Mouse (Mus musculus): ENCODE data around the gene Zmym6.
"Not testable (repeated sequence)": the region's sequence is repeated elsewhere in the genome, so short reads cannot be mapped to it uniquely, and the experiment has no call there.

Gene Zmym6

DNA sequence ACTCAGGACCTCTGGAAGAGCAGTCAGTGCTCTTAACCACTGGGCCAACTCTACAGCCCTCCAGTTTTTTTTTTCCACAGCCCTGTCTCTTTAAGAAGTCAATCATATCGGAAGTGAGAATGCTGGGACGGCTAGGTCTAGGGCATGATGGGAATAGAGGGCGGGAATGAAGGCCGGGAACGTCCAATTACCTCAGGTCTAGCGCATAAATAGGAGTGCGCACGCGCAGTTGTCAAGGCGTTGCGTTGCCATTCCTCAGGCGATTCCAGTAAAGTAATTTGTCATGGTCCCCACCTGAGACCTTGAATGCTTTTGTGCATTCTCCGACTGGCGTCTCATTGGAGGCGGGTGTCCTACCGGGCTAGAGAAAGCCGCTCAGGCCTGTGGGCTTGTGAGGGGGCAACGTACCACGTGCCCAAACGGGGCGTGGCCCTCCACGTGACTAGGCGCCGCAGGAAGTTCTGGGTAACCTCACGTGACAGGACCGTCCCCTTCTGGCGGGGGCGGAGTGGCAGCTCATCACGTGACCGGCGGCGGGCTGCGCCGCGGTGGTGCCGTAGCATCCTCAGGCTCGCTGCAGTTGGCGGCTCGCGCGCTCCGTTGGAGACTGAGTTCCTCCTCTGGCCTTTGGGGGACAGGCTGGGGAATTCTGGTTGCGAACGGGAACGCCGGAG, at the start of gene Zmym6:
Zmym6 (plus strand) TSS at position 509 of the 674 bp plus-strand sequence.
- DNase-seq: peak; percentile 93

DNA sequence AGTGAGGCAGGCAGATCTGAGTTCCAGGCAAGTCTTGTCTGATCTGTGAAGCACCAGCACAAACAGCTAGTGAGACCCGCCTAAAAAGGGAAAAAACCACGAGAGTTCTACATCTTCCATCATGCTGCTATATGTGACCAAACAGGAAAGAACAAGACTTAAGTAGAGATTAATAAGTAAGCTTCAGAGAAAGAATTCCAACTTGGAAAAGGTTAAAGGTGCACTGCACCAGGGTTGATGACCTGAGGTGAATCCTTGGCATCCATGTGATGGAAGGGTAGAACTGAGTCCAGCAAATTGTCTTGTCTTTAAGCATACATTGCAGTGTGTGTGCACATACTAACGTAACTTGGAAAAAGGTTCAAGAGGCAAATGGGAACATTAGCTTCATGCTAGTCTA, 40.0 kb upstream of the Zmym6 start:
- DNase-seq: no peak

DNA sequence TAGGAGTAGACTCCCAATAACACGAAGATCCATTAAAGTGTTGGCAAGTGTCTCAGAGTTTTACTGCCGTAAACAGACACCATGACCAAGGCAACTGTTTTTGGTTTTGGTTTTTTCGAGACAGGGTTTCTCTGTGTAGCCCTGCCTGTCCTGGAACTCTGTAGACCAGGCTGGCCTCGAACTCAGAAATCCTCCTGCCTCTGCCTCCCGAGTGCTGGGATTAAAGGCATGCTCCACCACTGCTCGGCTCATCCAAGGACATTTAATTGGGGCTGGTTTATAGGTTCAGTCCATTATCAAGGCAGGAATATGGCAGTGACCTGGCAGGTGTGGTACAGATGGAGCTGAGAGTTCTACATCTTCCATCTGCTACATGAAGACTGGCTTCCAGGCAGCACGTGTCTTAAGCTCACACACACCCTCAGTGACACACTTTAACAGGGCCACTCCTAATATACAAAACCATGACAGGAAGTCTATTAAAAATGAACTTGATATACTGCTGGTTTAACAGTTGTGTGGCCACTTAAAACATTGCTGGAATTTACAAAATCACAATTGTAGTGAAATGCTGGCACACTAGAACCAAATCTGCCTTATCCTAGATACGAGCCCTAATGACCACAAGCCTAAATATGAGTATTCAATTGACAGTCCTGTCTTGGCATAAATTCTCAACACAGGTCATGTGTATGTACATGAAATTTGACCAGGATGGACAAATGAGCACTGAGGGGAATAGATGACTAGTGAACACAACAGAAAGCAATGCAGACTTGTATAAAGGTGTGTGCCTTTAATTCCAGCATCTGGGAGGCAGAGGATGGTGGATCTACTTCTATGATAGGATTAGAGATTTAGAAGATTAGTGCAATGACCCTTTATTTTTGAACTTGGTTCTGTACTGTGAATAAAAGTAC, 39.0 kb upstream of the Zmym6 start:
- DNase-seq: no peak

DNA sequence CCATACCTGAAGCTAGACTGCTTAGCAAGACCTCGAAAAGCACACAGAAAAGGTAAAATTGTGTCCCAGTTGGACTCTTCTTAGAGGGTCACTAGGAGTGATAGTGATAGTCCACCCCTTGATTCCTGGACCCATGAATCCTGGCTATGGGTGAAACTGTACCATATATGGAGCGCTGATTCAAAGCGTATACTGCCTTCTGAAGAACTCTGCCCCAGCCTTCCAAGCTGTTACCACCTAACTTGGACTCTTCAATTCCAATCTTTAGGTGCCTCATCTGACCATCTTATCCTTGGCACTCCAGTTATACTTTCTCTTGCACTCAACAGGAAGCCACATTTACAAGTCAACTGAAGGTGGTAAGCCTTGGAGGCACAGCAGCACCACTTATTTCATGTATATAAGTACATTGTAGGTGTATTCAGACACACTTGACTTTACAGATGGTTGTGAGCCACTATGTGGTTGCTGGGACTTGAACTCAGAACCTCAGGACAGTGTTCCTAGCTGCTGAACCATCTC, 38.3 kb upstream of the Zmym6 start:
- DNase-seq: no peak

DNA sequence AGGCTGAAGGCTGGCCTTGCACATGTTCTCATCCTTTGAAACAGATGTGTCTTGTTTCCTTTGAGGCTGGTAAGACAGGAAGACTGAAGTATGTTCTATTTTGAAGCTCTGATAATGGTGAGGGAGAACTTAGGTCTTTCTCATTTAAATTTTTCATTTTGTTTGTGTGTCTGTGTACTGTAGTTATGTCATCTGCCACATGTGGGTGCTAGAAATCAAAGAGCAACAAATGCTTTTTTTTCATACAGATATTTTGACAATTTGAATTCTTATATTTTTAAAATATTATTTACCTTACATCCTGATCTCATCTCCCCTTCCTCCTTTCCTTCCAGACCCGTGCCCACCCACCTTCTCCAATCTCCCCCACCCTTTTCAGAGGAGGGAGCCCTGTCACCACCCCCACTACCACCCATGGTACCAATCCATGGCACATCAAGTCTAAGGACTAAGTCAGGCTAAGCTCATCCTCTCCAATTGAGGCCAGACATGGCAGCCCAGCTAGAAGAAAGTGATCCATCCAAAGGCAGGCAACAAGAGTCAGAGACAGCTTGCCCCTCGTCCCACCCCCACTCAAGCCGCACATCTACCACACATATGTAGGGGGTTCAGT, 37.2 kb upstream of the Zmym6 start:
- no peak for DNase-seq

DNA sequence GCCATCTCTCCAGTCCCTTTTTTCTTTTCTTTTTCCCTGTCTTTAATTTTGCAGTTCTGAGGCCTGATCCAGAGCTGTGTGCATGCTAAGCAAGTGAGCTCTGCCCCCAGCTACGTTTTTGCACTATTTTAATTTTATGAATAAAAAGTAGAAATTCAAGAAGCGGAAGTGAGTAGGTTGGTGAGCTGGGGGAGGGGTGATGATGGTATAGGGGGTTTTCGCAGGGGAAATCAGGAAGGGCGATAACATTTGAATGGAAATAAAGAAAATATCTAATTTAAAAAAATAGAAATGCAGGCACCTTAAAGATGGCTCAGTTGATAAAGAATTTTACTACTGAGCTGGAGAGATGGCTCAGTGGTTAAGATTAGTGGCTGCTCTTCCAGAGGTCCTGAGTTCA, 33.6 kb upstream of the Zmym6 start:
- no peak for DNase-seq

DNA sequence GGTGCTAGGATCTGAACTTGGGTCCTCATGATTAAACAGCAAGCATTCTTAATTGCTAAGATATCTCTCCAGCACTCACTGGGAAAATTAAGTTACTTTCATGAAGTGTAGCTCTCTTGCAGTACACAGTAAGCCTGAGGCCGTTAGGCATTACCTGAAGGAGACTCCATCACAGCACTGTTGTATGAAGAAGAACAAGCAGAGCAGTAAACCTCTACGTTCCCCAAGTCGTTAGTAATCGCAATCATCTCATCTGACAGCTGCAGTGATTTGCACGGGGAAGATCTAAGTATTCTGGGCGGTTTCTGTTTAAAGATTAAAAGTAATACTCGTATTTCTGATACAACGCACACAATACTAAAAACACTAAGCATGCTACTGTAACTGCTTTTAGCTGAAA, 26.1 kb upstream of the Zmym6 start:
- no peak for DNase-seq

DNA sequence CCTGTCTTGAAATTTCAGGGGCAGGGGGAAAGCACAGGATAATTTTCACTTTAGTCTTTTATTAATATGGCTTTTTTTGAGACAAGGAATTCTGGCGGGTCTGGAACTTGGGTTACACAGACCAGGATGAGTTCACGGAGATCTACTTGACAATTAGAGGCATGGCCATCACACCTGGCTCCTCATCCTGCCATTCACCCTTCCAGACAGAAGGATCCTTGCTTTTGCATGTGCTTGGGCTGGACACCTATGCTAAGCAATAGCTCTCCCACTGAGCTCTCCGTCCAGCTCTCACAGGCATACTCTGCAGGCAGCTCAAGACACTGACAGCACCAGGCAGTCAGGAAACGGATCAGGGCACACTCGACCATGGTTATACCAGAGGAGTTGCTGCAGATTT, 24.1 kb upstream of the Zmym6 start:
- no peak for DNase-seq

DNA sequence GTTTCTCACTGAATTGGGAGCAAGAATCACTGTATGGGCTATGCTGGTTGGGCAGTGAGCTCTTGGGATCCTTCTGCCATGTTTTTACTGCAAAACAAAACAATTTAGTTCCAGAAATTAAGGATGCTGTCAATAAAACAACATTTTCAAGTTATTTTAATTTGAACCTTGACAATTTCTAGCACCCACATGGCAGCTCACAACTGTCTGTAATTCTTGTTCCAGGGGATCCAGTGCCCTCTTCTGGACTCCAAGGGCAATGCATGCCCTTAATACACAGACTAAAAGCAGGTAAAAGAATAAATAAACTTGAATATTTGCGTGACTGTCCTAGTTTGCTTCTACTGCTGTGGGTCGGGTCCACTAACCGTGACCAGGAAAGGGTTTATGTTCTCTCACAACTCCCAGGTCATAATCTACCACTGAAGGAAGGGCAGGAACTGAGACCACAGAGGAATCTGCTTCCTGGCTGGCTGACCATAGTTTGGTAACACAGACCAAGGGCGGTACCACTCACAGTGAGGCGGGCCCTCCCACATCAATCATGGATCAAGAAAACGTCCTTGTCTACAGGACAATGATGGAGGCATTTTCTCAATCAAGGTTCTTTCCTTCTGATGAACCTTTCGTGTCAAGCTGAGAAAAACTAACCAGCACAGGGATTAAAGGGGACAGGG, 22.5 kb upstream of the Zmym6 start:
- DNase-seq: no peak

DNA sequence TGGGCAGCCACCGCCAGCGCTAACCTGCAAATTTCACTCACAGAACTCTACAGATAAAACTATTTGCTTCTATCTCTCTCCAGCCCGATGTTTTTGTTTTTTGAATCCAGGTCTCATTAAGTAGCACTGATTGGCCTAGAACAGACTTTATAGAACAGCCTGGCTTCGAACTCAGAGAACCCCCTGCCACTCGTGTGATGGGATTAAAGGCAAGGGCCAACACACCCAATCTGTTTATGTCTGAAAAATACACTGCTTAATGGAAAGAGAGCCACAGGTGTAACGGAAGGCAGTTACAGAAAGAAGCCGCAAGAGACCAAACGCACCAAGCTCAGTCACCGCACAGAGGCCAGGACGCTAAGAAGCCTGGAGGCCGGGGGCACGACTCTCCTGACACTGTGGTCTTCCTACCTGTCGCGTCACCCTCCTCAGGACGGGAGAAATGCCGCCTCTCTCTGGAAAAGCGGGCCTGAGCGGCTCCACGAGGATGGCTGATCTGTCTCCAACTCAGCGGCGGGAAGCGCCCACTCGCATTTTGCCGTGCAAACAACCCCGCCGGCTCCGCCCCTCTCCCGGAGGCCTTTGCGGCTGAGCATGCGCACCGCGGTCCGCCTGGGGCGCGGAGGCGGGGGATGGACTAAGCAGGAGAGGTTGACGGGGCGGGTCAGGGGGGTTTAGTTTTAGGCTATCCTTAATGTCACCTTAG, 16.4 kb upstream of the Zmym6 start, which contains the start of gene Zmym1:
Zmym1 (minus strand) TSS at position 568 of the 706 bp plus-strand sequence.
- DNase-seq: peak; percentile 95

DNA sequence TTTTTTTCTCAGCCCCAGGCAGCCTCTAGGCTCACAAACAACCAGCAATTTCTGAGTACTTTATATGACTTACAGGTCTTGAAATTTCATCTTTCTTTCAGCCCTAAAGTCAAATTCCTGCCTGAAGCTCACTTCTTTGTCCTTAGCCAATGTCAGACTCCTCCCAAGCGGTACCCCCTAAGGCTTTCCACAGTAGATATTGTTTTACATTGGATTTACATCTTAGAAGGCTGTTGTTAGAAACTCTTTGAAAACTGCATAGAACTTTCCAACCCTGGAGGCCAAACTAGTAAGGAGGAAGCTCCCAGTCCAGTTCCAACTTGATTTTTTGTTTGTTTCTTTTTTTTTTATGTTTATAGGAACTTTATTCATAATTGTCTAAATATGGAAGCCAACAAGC, 13.1 kb upstream of the Zmym6 start:
- no peak for DNase-seq

DNA sequence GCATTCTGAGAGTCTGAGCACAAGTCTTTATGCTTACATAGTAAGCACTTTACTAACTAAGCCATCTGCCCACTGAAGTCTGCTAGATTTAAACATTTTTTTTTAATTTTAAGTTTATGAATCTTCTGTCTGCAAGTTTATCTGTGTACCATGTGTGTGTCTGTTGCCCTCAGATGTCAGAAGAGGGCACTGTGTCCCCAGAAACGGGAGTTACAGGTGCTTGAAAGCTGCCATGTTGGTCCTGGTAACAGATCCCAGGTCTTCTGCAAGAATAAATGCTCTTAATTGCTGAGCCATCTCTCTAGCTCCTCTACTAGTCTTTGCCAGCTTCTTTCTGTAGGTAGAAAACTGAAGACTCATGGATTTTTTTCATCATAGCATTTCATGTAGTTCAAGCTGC, 2.3 kb upstream of the Zmym6 start:
- DNase-seq: no peak

DNA sequence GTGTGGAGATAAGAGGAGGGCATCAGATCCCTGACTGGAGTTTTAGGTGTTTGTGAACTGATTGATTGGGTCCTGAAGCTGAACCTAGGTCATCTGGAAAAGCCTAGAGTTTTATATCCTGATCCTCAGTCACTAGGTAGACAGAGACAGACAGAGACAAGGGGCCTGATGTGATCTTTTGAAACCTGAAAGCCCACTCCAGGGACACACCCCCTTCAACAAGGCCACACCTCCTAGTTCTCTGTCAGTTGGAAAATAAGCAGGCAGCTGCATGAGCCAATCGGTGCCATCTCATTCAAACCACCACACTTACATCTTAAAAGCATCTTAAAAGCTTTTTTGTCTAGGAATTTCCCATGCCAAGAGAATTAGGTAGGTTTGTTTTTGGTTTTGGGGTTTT, 3.6 kb downstream of the Zmym6 start:
- no peak for DNase-seq

DNA sequence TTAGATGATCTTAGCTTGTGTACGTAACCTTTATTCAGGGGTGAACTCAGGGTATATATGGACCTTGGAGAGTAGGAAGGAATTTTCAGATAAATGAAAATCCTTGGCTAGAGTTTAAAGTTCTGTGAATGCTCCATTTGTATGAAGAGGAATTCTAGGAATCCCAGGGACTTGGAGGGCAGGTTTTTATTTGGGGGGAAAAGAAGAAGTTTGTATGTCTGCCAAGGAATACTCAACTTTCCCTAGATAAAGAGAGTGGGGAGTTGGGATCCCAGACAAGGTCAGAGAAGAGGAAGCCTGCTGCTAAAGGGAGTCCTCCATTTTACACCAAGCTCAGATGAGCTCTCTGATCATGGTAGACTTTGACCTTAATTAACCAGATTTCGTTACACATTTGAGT, 5.9 kb downstream of the Zmym6 start:
- no peak for DNase-seq

DNA sequence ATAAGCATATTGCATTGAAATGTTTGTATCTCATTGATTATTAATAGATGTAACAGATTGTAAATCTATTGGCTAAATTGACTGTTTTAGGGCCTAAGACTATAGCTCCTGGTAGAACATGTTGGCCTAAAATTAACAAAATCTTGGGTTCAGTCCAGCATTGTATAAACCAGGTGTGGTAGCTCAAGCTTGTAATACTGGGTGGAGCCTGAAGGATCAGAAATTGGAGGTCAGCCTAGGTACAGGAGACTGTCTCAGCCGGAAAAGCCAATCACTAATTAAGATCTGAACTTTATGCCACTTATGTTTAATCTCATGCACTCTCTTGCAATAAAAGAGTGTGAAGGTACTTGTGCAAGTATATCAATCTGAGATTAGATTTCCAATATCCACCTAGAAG, 8.6 kb downstream of the Zmym6 start:
- DNase-seq: no peak

DNA sequence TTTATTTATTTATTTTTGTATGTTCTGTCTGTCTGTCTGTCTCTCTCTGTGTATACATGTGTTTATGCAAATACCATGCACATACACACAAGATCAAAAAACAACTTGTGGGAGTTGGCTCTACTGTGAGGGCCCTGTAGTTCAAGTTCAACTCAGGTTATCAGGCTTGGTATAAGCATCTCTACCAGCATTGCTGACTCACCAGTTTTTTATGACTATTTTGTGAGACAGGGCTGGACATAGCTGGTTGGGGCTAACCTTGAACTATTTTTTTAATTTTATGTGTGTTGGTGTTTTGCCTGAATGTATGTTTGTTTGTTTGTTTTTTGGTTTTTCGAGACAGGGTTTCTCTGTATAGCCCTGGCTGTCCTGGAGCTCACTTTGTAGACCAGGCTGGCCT, 14.0 kb downstream of the Zmym6 start:
- no peak for DNase-seq

DNA sequence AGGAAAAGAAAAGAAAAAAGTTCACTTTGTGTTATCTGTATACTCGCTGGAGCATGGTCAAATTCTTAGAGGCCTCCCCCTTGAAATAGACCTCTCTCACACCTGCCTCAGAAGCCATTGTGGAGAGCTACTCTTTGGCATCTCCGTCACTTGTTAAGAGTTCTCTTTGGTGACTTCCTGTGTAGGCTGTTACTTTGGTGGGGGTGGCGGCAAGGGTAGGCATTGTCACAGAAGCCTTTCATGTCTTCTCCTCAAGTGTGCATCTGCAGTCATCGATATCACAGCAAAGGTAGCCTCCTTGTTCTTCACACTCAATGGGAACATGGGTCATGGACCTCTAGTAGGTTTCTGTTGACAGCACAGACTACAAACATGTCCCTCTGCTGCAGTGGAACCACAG, 17.9 kb downstream of the Zmym6 start:
- DNase-seq: peak; percentile 49

DNA sequence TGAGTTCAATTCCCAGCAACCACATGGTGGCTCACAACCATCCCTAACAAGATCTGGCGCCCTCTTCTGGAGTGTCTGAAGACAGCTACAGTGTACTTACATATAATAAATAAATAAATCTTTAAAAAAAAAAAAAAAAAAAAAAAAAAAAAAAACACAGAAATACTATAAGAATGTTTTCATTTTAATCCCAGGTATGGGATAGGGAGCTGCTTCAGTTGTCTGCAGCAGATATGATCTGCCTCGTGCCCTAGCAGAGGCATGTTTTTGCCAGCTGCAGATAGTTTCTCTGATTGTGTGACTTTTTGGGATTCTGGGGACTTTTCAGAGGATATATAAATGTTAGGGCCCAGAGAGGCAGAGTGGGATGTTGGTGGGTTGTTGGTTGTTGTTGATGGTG, 22.4 kb downstream of the Zmym6 start:
- not testable (repeated sequence) for DNase-seq

DNA sequence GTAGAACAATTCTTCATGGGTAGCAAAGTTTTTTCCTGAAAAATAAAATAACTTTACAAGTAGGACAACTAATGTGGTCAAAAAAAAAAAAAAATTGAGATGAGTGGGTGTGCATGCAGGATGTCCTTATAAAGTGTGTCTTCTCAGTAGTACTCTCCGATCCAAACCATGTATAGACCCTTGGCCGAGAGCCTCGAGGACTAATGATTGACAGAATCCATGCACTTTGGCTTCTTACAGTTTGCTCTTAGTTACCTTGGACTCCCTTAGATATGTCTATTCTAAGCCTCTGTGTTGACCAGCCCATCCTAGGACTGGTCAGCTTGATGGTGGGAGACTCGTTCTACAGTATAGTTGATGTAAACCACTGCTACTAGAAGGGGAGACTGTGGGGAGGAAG, 30.4 kb downstream of the Zmym6 start:
- DNase-seq: no peak

DNA sequence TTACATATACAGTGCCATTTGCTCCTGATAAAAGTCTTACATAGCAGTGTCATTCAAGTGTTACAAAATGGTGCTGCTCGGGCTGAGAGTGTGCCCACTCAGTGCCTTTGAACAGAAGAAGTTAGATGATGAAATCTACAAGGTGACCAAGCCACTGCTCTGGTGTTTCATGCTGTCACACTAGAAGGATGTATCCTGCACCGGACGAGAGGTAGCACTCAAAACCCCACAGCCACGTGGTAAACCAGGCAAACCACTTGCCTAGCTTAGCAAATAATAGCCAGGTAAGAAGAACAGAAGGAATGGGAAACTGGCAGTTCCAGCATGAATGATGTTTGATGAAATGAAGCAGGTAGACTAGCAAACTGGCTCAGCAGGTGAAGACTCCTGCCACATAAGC, 33.4 kb downstream of the Zmym6 start:
- DNase-seq: no peak

DNA sequence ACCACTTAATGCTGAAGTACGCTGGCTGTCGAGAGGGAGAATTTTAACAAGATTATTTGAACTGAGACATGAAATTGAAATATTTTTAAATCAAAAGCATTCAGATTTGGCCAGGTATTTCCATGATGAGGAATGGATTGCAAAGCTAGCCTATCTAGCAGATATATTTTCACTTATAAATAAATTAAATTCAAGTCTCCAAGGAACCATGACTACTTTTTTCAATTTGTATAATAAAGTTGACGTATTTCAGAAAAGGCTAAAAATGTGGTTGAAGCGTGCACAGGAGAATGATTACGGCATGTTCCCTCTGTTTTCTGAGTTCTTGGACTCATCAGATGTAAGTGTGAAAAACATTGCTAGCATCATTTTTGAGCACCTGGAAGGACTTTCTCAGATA, 46.2 kb downstream of the Zmym6 start, which contains the start of gene Tmem35b:
Tmem35b (plus strand) TSS at position 301 of the 400 bp plus-strand sequence.
- DNase-seq: no peak

DNA sequence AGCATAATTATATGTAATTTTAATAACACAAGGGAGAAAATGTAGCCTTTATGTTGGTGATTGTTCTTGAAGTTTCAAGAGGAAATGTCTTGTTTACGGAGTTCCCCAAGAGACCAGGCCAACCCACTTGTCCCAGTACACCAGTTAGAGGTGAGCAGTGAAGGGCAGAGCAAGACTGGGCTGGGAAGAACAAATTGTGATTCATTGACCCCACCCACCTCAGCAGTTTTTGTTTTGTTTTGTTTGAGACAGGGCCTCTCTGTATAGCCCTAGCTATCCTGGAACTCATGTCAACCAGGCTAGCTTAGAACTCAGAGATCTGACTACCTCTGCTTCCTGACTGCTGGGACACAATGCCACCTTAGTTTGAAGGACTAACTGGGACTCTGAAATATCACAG, 47.1 kb downstream of the Zmym6 start:
- DNase-seq: no peak
